Mouse (Mus musculus) MEL (cell line): Measurements from ENCODE around the gene Smad1.

ENCODE experiments used
- BHLHE40 ChIP-seq: IDR thresholded peaks from 2 replicates; pipeline ENCODE4 v1.6.1; 2012; ENCODE audit warnings: low read depth, mild to moderate bottlenecking, inconsistent platforms, low read length, improper control_type of control experiment, borderline replicate concordance
- CTCF ChIP-seq, 3 experiments: IDR thresholded peaks in 2 of 3; conservative IDR thresholded peaks in 1 of 3; 2 replicates each; pipeline ENCODE4 v1.5.1; 2011 to 2012; ENCODE audit warnings: low read length in 3 of 3, low read depth in 2 of 3, mild to moderate bottlenecking in 2 of 3, improper control_type of control experiment in 1 of 3, inconsistent platforms in 1 of 3, mixed read lengths in 1 of 3, moderate library complexity in 1 of 3; ENCODE audit not compliant: control insufficient read depth in 1 of 3, insufficient read depth in 1 of 3, poor library complexity in 1 of 3, severe bottlenecking in 1 of 3
- EP300 ChIP-seq, 2 experiments: IDR thresholded peaks; 2 replicates each; pipeline ENCODE4 v1.6.1; 2011; ENCODE audit warnings: improper control_type of control experiment in 2 of 2, low read length in 2 of 2, low read depth in 1 of 2, mild to moderate bottlenecking in 1 of 2
- GATA1 ChIP-seq: IDR thresholded peaks from 2 replicates; pipeline ENCODE4 v1.6.1; 2011; ENCODE audit warnings: low read depth, low read length, improper control_type of control experiment
- JUND ChIP-seq: IDR thresholded peaks from 2 replicates; pipeline ENCODE4 v1.6.1; 2011; ENCODE audit warnings: low read depth, mild to moderate bottlenecking, improper control_type of control experiment, low read length
- MAFK ChIP-seq: IDR thresholded peaks from 2 replicates; pipeline ENCODE4 v1.6.1; 2011; ENCODE audit warnings: low read depth, mild to moderate bottlenecking, low read length, improper control_type of control experiment, borderline replicate concordance
- MXI1 ChIP-seq: IDR thresholded peaks from 2 replicates; pipeline ENCODE4 v1.6.1; 2011; ENCODE audit warnings: mild to moderate bottlenecking, low read depth, low read length, improper control_type of control experiment
- NELFE ChIP-seq: IDR thresholded peaks from 2 replicates; pipeline ENCODE4 v1.6.1; 2011; ENCODE audit warnings: low read depth, low read length, improper control_type of control experiment
- POLR2A ChIP-seq, 2 experiments: IDR thresholded peaks; 2 replicates each; pipeline ENCODE4 v1.6.1; 2011 to 2012; ENCODE audit warnings: low read length in 2 of 2, mild to moderate bottlenecking in 2 of 2, control low read depth in 1 of 2, improper control_type of control experiment in 1 of 2, low read depth in 1 of 2, moderate library complexity in 1 of 2; ENCODE audit not compliant: control insufficient read depth in 1 of 2, insufficient read depth in 1 of 2, poor library complexity in 1 of 2
- POLR2AphosphoS2 ChIP-seq: IDR thresholded peaks from 2 replicates; pipeline ENCODE4 v1.6.1; 2011; ENCODE audit warnings: low read length, improper control_type of control experiment
- RCOR1 ChIP-seq: IDR thresholded peaks from 2 replicates; pipeline ENCODE4 v1.6.1; 2012; ENCODE audit warnings: low read depth, mild to moderate bottlenecking, inconsistent platforms, low read length, improper control_type of control experiment
- USF1 ChIP-seq: IDR thresholded peaks from 2 replicates; pipeline ENCODE4 v1.6.1; 2014; ENCODE audit warnings: low read depth, mild to moderate bottlenecking, inconsistent platforms, low read length, improper control_type of control experiment, moderate library complexity

DNA sequence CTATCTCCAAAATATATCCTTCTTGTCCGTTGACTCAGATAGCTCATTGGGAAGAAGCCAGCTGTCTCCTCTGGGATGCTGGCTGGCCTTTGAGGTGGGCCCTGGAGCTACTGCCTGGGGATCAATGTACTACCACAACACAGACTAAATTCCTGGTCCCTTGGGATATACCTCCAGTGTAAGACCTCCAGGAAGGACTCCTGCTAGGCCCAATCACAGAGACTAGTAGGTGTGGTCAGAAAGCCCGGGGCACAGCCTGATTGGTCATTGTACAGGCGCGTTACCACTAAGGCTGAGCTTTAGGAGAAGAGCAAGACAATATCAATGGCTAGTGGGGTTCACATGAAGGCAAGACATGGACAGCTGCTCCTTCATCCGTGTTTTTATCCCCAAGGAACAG, 93.4 kb downstream of the Smad1 start:
- TF ChIP-seq USF1 (no peak), MXI1 (no peak), RCOR1 (no peak), POLR2A (IDR thresholded peaks at IDR 0.05; ENCODE audit: control insufficient read depth in 1 of 2, insufficient read depth in 1 of 2, low read depth in 1 of 2, low read length in 2 of 2, poor library complexity in 1 of 2) (no peak), BHLHE40 (no peak), MAFK (no peak), POLR2AphosphoS2 (no peak), JUND (no peak), GATA1 (no peak), NELFE (no peak), EP300 (IDR thresholded peaks at IDR 0.05; ENCODE audit: low read depth in 1 of 2, low read length in 2 of 2) (no peak), CTCF (IDR thresholded peaks at IDR 0.05 in 2 of 3, conservative IDR thresholded peaks at IDR 0.05 in 1 of 3; ENCODE audit: control insufficient read depth in 1 of 3, insufficient read depth in 1 of 3, low read depth in 2 of 3, low read length in 3 of 3, poor library complexity in 1 of 3, severe bottlenecking in 1 of 3) (no peak)
